Mouse (Mus musculus): Measurements from ENCODE around the gene Zeb2. TPM values are rescaled to one million over a fixed set of nuclear protein-coding genes. Genes with fewer than 3 reads are reported as not detected.
A peak's percentile ranks its signal among the peaks of the same experiment; 100 is the strongest.

Gene Zeb2
- polyA plus RNA-seq, 1 experiment: 46.5 TPM

DNA sequence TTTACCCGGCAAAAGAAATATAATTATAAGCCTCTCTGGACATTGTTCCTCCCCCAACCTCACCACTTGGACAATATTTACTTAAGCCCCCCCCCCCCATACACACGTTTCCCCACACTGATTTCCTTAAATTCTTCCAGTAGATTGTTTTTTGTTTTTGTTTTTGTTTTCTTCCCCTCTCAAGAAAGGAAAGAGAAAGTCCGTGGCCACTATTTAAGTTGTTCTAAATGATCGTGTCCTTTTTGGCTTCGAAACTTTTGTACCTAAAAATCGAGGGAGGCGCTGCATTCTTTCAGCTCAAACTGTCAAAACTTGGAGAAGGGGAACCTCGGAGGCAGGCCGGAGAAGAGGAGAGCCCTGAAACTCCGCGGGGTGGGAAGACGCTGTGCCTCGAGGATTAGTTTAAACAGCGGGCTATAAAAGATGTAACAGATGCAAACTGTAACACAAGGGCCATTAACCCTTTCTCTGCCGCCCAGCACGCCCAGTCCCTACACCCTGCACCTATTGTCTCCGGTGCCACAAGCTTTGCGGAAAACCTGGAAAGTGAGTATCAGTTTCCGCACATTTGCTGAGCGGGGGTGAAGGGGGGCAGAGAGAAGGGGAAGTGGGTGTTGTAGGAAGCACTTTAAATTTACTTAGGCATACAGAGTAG lies 6.3 kb downstream of the Zeb2 start:
- TF ChIP-seq POLR2A (IDR thresholded peaks at IDR 0.05; ENCODE audit: borderline replicate concordance, extremely low read depth, insufficient read depth, insufficient read length, poor library complexity, severe bottlenecking) (no peak; the same call in 1 of the 2 replicates), CTCF (IDR thresholded peaks at IDR 0.05; ENCODE audit: borderline replicate concordance, extremely low read depth, insufficient read depth, insufficient read length) (no peak)

DNA sequence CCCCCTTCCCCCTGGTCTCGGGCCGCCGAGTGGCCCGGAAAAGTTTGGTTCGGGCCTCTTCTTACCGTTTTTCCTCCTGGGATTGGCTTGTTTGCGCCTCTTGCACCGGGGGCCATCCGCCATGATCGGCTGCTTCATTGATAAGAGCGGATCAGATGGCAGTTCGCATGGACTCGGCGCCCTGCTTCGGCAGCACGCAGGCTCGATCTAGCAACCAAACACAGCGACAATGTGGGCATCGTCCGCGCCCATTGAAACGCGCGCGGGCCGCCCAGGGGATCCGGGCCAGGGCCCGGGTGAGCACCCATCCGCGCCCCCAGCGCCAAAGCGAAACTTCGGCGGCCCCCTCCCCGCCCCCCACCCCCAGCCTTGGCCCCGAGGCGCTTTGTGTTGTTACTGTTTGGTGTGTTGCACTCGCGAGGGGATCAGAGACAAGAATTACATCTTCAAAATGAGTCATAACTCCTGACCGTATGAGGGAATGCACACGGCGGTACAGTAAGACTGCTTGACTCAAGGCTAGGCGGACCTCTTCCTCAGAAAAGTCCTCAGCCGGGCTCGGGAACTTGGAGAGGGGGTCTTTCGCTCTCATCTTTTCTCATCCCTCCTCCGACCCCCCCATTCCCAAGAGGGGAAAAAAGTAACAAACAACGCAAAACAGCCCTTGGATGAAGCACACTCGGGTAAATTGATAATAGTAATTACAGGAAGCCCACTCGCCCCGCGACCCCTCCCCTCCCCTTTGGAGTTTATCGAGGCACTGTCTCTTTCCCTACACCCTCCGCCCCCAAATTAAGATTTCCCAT lies 7.0 kb downstream of the Zeb2 start:
- DNase-seq (ENCODE audit: low read depth): peak; percentile 82
- TF ChIP-seq POLR2A (IDR thresholded peaks at IDR 0.05; ENCODE audit: borderline replicate concordance, extremely low read depth, insufficient read depth, insufficient read length, poor library complexity, severe bottlenecking) (no peak), CTCF (IDR thresholded peaks at IDR 0.05; ENCODE audit: borderline replicate concordance, extremely low read depth, insufficient read depth, insufficient read length) (no peak)

More for the DNA sequence above, 6.3 kb downstream of the Zeb2 start:
- peak; percentile 90 for DNase-seq (ENCODE audit: low read depth)

DNA sequence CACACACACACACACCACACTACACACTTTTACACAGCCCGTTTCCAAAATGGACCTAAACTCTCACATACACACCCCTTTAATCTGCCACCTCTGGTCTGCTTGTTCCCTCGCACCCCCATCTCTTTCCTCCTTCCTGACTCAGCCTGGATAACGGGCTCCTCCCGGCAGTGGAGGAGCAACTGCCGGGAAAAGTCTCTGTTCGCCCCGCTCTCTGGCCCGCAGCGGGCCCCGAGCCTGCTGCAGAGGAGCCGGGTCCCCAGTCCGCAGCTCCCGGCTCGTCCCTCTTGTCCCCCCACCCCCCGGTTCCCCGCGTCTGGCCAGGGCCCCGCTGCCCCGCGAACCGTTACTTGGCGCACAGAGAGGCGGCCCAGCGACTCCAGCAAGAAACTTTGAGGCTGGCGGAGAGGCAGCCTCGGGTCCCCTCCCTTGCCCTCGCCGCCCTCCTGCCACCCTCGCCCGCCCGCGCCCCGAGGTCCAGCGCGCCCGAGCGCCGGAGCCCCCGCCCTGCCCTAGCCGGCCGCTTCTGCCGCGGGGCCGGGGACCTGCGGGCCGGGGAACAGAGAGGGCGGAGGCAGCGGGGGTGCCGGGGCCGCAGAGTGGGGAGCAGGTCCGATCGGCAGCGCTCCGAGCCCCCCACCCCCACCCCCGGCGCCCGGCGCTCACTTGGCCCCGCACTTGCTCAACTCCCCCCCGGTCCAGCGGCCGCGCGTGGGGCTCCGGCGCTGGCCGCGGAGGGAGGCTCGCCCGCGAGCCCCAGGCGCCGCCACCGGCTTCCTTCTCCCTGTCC lies 7.8 kb downstream of the Zeb2 start:
- DNase-seq (ENCODE audit: low read depth): peak; percentile 81
- TF ChIP-seq CTCF (IDR thresholded peaks at IDR 0.05; ENCODE audit: borderline replicate concordance, extremely low read depth, insufficient read depth, insufficient read length): no peak
- 0 out of 2 replicates have a peak, but pooled peaks have one; percentile 15 for TF ChIP-seq POLR2A (IDR thresholded peaks at IDR 0.05; ENCODE audit: borderline replicate concordance, extremely low read depth, insufficient read depth, insufficient read length, poor library complexity, severe bottlenecking)

GRCm38 (mm10) chr2:45108521-45109091 lies 8.6 kb downstream of the Zeb2 start:
- no peak for TF ChIP-seq POLR2A (IDR thresholded peaks at IDR 0.05; ENCODE audit: borderline replicate concordance, extremely low read depth, insufficient read depth, insufficient read length, poor library complexity, severe bottlenecking)
- TF ChIP-seq CTCF (IDR thresholded peaks at IDR 0.05; ENCODE audit: borderline replicate concordance, extremely low read depth, insufficient read depth, insufficient read length): no peak
- DNase-seq (ENCODE audit: low read depth): peak; percentile 90

DNA sequence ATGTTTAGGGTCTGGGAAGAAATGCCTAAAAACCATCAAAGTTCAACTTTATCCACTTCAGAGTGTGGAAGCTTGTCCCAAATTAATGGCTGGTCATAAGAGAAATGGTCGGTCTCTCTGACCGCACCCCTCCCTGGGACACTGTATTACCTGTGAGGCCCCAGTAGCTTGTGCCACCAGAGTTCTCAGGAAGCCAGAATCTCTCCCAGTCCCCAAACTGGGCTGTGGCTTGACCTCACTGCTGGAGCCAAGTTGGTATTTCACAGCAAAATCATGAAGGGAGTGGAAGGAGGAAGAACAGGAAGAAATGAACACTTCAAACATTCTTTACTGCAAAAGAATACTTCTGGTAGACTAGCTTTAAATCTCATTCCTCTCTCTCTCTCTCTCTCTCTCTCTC lies 9.6 kb downstream of the Zeb2 start:
- peak; percentile 45 for DNase-seq (ENCODE audit: low read depth)
- TF ChIP-seq CTCF (IDR thresholded peaks at IDR 0.05; ENCODE audit: borderline replicate concordance, extremely low read depth, insufficient read depth, insufficient read length) (no peak), POLR2A (IDR thresholded peaks at IDR 0.05; ENCODE audit: borderline replicate concordance, extremely low read depth, insufficient read depth, insufficient read length, poor library complexity, severe bottlenecking) (no peak)

DNA sequence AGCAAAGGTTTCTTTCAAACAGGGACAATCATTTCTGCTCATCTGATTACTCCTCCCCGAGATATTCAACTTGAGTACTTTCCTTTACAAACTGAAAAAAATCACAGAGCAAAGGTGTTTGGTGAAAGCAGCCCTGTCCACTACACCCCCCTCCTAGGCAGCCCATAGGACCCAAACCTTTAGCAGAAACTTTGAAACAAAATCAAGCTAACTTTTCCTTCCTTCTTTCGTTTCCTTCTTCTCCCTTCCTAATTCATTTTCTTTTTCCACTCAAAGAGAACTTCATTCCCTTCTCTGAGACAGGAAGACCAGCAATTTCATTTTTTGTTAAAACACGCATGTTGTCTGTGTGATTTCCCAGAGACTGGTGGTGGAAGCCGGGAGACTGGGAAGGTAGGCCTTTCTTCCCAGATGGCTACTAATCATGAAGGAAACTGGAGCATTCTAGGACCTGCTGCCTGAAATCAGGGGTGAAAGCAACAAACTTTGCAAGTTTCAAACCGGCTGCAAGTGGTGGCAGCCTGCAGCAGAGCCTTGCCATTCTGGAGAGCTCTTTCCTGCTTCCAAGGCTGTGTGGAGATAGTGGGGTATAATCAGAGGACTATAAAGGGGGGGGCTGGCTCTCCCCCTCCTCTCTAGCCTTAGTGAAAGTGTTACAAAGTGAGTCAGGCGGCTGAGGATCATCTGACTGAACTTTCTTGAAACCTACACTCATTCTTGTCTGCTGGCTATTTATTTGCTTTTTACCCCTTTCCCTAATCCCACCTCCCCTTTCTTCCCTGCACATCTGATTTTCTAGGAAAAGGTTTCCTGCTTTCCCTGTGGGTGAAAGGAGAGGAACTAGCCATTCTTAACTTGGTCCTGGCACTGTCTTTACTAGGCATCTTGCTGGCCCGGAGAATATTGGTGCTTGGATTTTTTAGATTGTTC lies 11.0 kb downstream of the Zeb2 start:
- DNase-seq (ENCODE audit: low read depth): peak; percentile 56
- no peak for TF ChIP-seq POLR2A (IDR thresholded peaks at IDR 0.05; ENCODE audit: borderline replicate concordance, extremely low read depth, insufficient read depth, insufficient read length, poor library complexity, severe bottlenecking)
- TF ChIP-seq CTCF (IDR thresholded peaks at IDR 0.05; ENCODE audit: borderline replicate concordance, extremely low read depth, insufficient read depth, insufficient read length): no peak

DNA sequence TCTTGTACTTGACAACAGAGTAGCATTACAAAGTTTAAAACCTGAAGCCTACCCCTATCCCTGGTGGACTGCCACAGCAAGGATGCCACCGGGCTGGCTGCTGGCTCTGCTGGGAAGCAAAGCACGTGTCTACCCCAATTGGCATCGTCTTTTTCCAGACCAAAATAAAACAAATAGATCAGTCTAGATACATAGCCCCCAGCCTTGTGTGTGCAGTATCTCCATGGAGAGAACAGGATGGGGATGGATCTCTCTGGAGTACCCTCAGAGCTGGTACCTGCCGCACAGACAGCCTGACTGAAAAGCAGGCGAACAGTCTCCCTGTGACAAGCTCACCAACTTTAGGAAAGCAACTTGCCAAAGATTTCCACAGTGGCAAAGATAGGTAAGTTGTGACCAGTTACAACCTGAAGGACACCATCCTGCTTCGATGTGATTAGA lies 11.9 kb downstream of the Zeb2 start:
- DNase-seq (ENCODE audit: low read depth): peak; percentile 51
- no peak for TF ChIP-seq POLR2A (IDR thresholded peaks at IDR 0.05; ENCODE audit: borderline replicate concordance, extremely low read depth, insufficient read depth, insufficient read length, poor library complexity, severe bottlenecking)
- TF ChIP-seq CTCF (IDR thresholded peaks at IDR 0.05; ENCODE audit: borderline replicate concordance, extremely low read depth, insufficient read depth, insufficient read length): no peak

GRCm38 (mm10) chr2:45104511-45105055 lies 12.6 kb downstream of the Zeb2 start:
- TF ChIP-seq POLR2A (IDR thresholded peaks at IDR 0.05; ENCODE audit: borderline replicate concordance, extremely low read depth, insufficient read depth, insufficient read length, poor library complexity, severe bottlenecking) (no peak), CTCF (IDR thresholded peaks at IDR 0.05; ENCODE audit: borderline replicate concordance, extremely low read depth, insufficient read depth, insufficient read length) (no peak)
- peak; percentile 49 for DNase-seq (ENCODE audit: low read depth)

GRCm38 (mm10) chr2:45104066-45104465 lies 13.1 kb downstream of the Zeb2 start:
- DNase-seq (ENCODE audit: low read depth): no peak

More at GRCm38 (mm10) chr2:45104066-45104465, 13.1 kb downstream of the Zeb2 start:
- TF ChIP-seq CTCF (IDR thresholded peaks at IDR 0.05; ENCODE audit: borderline replicate concordance, extremely low read depth, insufficient read depth, insufficient read length): no peak
- no peak for TF ChIP-seq POLR2A (IDR thresholded peaks at IDR 0.05; ENCODE audit: borderline replicate concordance, extremely low read depth, insufficient read depth, insufficient read length, poor library complexity, severe bottlenecking)
